In genomic region chr11:102040138-102040524, GRCm38 (mm10) we compare ENCODE assay signal across 7 mouse cellular contexts. TPM values are rescaled to one million over a fixed set of nuclear protein-coding genes. Genes with fewer than 3 reads are reported as not detected.
DNase-seq lines count a peak whose midpoint lies in the region; ATAC-seq and TF ChIP-seq lines count a peak whose summit lies in the region.

No protein-coding gene starts in this region.

- ATAC-seq in midbrain, embryonic 13.5 days: peak; percentile 73

- WGBS in midbrain, embryonic 13.5 days: under 1% methylated on average over 9 of the region's 9 CpGs
- WGBS in spleen, adult 2 months: under 1% methylated on average over 9 of the region's 9 CpGs

- intact Hi-C loops in left cerebral cortex, postnatal 36 days (cut with DNase I): loop anchor here (1.0 kb wide), 1 partner anchor 54 kb away; no protein-coding TSS in a partner anchor

- DNase-seq in adrenal gland, adult (ENCODE audit: inconsistent age in 2 of 2, low spot score in 1 of 2): peak; percentile 90 to 96
- DNase-seq in cerebellum, postnatal 25 days: peak; percentile 90 to 96
- DNase-seq in gastrocnemius, postnatal 10 days: peak; percentile 96
- peak; percentile 77 for DNase-seq in induced T-regulatory cell, adult 2 months (ENCODE audit: low read depth)
- peak; percentile 60 to 68 for DNase-seq in left cerebral cortex, postnatal 36 days (ENCODE audit: low spot score in 2 of 2)
- DNase-seq in spleen, adult 2 months (ENCODE audit: low read depth in 1 of 2, low spot score in 2 of 2): peak; percentile 23 to 66

- no peak overlapping the region for H3K9ac ChIP-seq in midbrain, embryonic 13.5 days (replicated peaks)

- no peaks in the 10 kb centered on the region for H3K36me3 ChIP-seq in midbrain, embryonic 13.5 days
- H3K36me3 ChIP-seq in spleen, adult 2 months (ENCODE audit: control insufficient read depth, insufficient read depth, low read length): no peaks in the 10 kb centered on the region

- 0 out of 2 replicates have a peak, but pooled peaks cover 3% of the 10 kb centered on the region for H3K4me1 ChIP-seq in midbrain, embryonic 13.5 days (replicated peaks)
- no peaks in the 10 kb centered on the region for H3K4me1 ChIP-seq in spleen, adult 2 months (ENCODE audit: control insufficient read depth, insufficient read depth, insufficient read length)

- TF ChIP-seq CTCF in spleen, adult 2 months (IDR thresholded peaks at IDR 0.05; ENCODE audit: extremely low read depth, insufficient read depth, insufficient read length, insufficient replicate concordance): peak; percentile 75

- no peaks in the 10 kb centered on the region for H3K27me3 ChIP-seq in midbrain, embryonic 13.5 days
- no peaks in the 10 kb centered on the region for H3K27me3 ChIP-seq in spleen, adult 2 months (ENCODE audit: control insufficient read depth, insufficient read depth, low read length)

- no peak for TF ChIP-seq POLR2A in spleen, adult 2 months (IDR thresholded peaks at IDR 0.05; ENCODE audit: low read depth, low read length)

- H3K4me2 ChIP-seq in midbrain, embryonic 13.5 days (replicated peaks): no peak overlapping the region

- peaks cover 7% of the 10 kb centered on the region for H3K9me3 ChIP-seq in midbrain, embryonic 13.5 days

- no peak overlapping the region for H3K4me3 ChIP-seq in midbrain, embryonic 13.5 days (replicated peaks)
- no peak overlapping the region for H3K4me3 ChIP-seq in spleen, adult 2 months (ENCODE audit: extremely low read depth, insufficient read depth, insufficient read length)

- H3K27ac ChIP-seq in midbrain, embryonic 13.5 days: no peak overlapping the region
- H3K27ac ChIP-seq in spleen, adult 2 months (ENCODE audit: insufficient read depth, low read length): no peak overlapping the region

RNA-seq across cellular contexts. Expression of gene Cd300lg, which starts 1.2 kb away (rescaled TPM):
- total RNA-seq in gastrocnemius, postnatal 10 days (2021): 10 to 100 TPM; 18.0 to 20.4 TPM
- under 1 TPM in 1 of 2 experiments, not detected in 1; 0.32 TPM for total RNA-seq in left cerebral cortex, postnatal 36 days (2021)
- 0.32 and 0.40 TPM in 2 replicates for polyA plus RNA-seq in midbrain, embryonic 13.5 days (2015; fragmentation: Nextera tagmentation; extraction: Ambion mirVana)
- 12.3 and 12.8 TPM in 2 replicates for polyA plus RNA-seq in spleen, adult 2 months (2012; rRNA removed)

RNA-seq across cellular contexts. Expression of gene Mpp3, which starts 11.9 kb away (rescaled TPM):
- 10 to 100 TPM; 76.8 to 83.7 TPM for total RNA-seq in gastrocnemius, postnatal 10 days (2021)
- 10 to 100 TPM; 69.0 to 85.2 TPM for total RNA-seq in left cerebral cortex, postnatal 36 days (2021)
- polyA plus RNA-seq in midbrain, embryonic 13.5 days (2015; fragmentation: Nextera tagmentation; extraction: Ambion mirVana): 45.3 and 46.4 TPM in 2 replicates
- 2.1 and 2.7 TPM in 2 replicates for polyA plus RNA-seq in spleen, adult 2 months (2012; rRNA removed)

RNA-seq across cellular contexts. Expression of gene Mpp2, which starts 48.2 kb away (rescaled TPM):
- total RNA-seq in gastrocnemius, postnatal 10 days (2021): 1 to 10 TPM; 1.1 to 1.5 TPM
- 100 to 1,000 TPM; 148 to 157 TPM for total RNA-seq in left cerebral cortex, postnatal 36 days (2021)
- polyA plus RNA-seq in midbrain, embryonic 13.5 days (2015; fragmentation: Nextera tagmentation; extraction: Ambion mirVana): 24.5 and 26.7 TPM in 2 replicates
- polyA plus RNA-seq in spleen, adult 2 months (2012; rRNA removed): 7.5 TPM in 2 replicates

RNA-seq across cellular contexts. Expression of gene Dusp3, which starts 53.3 kb away (rescaled TPM):
- total RNA-seq in gastrocnemius, postnatal 10 days (2021): 100 to 1,000 TPM; 122 to 136 TPM
- 100 to 1,000 TPM; 201 to 252 TPM for total RNA-seq in left cerebral cortex, postnatal 36 days (2021)
- polyA plus RNA-seq in midbrain, embryonic 13.5 days (2015; fragmentation: Nextera tagmentation; extraction: Ambion mirVana): 11.3 and 11.8 TPM in 2 replicates
- polyA plus RNA-seq in spleen, adult 2 months (2012; rRNA removed): 46.5 and 65.0 TPM in 2 replicates

RNA-seq across cellular contexts. Expression of gene Cfap97d1, which starts 56.1 kb away (rescaled TPM):
- total RNA-seq in gastrocnemius, postnatal 10 days (2021): not detected
- total RNA-seq in left cerebral cortex, postnatal 36 days (2021): not detected
- not detected in 2 replicates for polyA plus RNA-seq in midbrain, embryonic 13.5 days (2015; fragmentation: Nextera tagmentation; extraction: Ambion mirVana)
- polyA plus RNA-seq in spleen, adult 2 months (2012; rRNA removed): not detected in 2 replicates

Comparison
In these comparisons a context has a peak if more than half of its experiments do, and no peak if none do; other contexts are left out.
1. DNase-seq: peak in every context shown above with its lines; median percentile 96 in gastrocnemius, postnatal 10 days; 93 in adrenal gland, adult; 93 in cerebellum, postnatal 25 days; 77 in induced T-regulatory cell, adult 2 months; 64 in left cerebral cortex, postnatal 36 days; 44 in spleen, adult 2 months.
2. RNA of gene Cd300lg, which starts 1.2 kb away (total RNA-seq): 18.0 to 20.4 TPM in gastrocnemius, postnatal 10 days; 0.32 TPM in left cerebral cortex, postnatal 36 days; every median in the first group is over 10 times any median in the second.
3. RNA of gene Mpp2, which starts 48.2 kb away (total RNA-seq): 148 to 157 TPM in left cerebral cortex, postnatal 36 days; 1.1 to 1.5 TPM in gastrocnemius, postnatal 10 days; every median in the first group is over 10 times any median in the second.